Mouse (Mus musculus) liver, embryonic 14.5 days (tissue): ENCODE measurements around the gene Nup188.

Experiments
- CTCF ChIP-seq: IDR thresholded peaks from 2 replicates; pipeline ENCODE4 v1.5.1; 2016; ENCODE audit warnings: antibody characterized with exemption, low read depth, control low read depth
- EP300 ChIP-seq: IDR thresholded peaks from 2 replicates; pipeline ENCODE4 v1.6.1; 2016; ENCODE audit warnings: antibody characterized with exemption, low read depth

DNA sequence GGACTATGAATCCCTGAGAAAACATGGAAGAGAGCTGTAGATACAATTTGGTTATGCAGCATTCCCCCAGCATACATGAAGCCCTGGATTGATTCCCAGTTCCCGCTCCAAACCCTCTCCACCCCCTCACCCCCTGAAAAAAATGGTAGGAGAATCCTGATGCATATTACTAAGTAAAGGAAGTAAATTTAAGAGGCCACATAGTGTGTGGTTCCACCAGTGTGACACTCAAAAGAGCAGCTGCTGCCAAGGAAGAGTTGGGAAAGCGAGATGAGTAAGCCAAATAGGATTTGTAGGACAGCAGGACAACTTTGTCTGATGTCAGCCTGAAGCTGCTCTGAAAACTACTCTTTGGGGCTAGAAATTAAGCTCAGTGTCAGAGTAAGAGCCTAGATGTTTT, 25.3 kb downstream of the Nup188 start:
- TF ChIP-seq CTCF (no peak), EP300 (no peak)
